Mouse (Mus musculus): ENCODE measurements around the gene Vma21.

- TF ChIP-seq CTCF (IDR thresholded peaks at IDR 0.05; ENCODE audit: borderline replicate concordance, insufficient read depth, low read depth, low read length) (no peak), POLR2A (IDR thresholded peaks at IDR 0.05; ENCODE audit: borderline replicate concordance, insufficient read depth, low read length) (no peak)
Observed at GRCm38 (mm10) chrX:71791106-71791505, 24.6 kb upstream of the Vma21 start.

All from cerebellum, adult 2 months (tissue).